Mouse (Mus musculus) cerebellum, postnatal 36 days (tissue): ENCODE data around the gene Csnk2b.

ENCODE experiments used
- DNase-seq, 2 experiments: peaks; one replicate each; pipeline ENCODE4 v3.0.0; 2021 to 2022; ENCODE audit warnings: mixed read lengths in 2 of 2

The Csnk2b gene

GRCm38 (mm10) chr17:35085208-35085865 is 36.5 kb downstream of the Csnk2b start, which contains the start of gene Ly6g6f:
Ly6g6f (minus strand) TSS chr17:35085610.
- no peak for DNase-seq

- DNase-seq, result no peak
Measured at GRCm38 (mm10) chr17:35083929-35084497, 37.8 kb downstream of the Csnk2b start.

GRCm38 (mm10) chr17:35082841-35083576 is 38.8 kb downstream of the Csnk2b start:
- DNase-seq, result peak; percentile 72 to 75

- DNase-seq, result no peak
Measured at GRCm38 (mm10) chr17:35080710-35081109, 41.1 kb downstream of the Csnk2b start.

- DNase-seq, result no peak
Measured at GRCm38 (mm10) chr17:35080248-35080647, 41.6 kb downstream of the Csnk2b start.

- DNase-seq, result no peak
Measured at GRCm38 (mm10) chr17:35079778-35080177, 42.1 kb downstream of the Csnk2b start.

- DNase-seq, result peak in 1 of 2 experiments; percentile 53
Measured at GRCm38 (mm10) chr17:35077786-35078233, 44.0 kb downstream of the Csnk2b start, which contains the start of gene Ly6g6d. Ly6g6d (minus strand) TSS chr17:35078065.

- DNase-seq, result peak in 1 of 2 experiments; percentile 2
Measured at GRCm38 (mm10) chr17:35077285-35077684, 44.6 kb downstream of the Csnk2b start.

- peak in 1 of 2 experiments; percentile 9 for DNase-seq
Measured at GRCm38 (mm10) chr17:35076507-35077176, 45.2 kb downstream of the Csnk2b start, which contains the start of gene Ly6g6e. Ly6g6e (plus strand) TSS chr17:35076902.

- peak; percentile 82 to 84 for DNase-seq
Measured at GRCm38 (mm10) chr17:35074097-35074496, 47.8 kb downstream of the Csnk2b start.

GRCm38 (mm10) chr17:35071454-35071853 is 50.4 kb downstream of the Csnk2b start:
- DNase-seq, result no peak

- peak; percentile 83 to 87 for DNase-seq
Measured at GRCm38 (mm10) chr17:35070556-35071229, 51.2 kb downstream of the Csnk2b start.

- no peak for DNase-seq
Measured at GRCm38 (mm10) chr17:35068213-35068914, 53.5 kb downstream of the Csnk2b start.
